Comparison of ENCODE assay signal across 10 mouse cellular contexts in the genomic region with DNA sequence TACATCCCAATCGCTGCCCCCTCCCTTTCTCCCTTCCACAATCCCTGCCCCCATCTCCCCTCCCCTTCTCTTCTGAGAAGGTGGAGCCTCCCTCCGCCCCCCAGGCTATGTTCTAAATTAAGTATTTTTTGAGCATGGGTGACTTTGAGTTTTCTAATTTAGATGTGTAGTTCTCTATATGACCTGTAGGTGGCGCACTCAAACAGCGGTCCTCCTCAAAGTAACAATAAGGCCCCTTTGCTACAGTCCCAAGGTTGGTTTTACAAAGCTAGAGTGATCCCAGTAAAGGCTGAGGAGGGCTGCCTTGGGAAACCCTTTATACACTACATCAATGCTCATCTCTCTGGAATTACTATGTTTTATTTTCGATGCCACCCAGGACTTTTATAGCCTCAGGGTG.
DNase-seq lines count a peak whose midpoint lies in the region; ATAC-seq and TF ChIP-seq lines count a peak whose summit lies in the region.
"Had no signal": no experiment of that assay in that cellular context is flagged by ENCODE, and none has a peak within 500 bp of the region (broad histone marks: within the 10 kb centered on the region; RNA-seq: fewer than 3 reads in every experiment).

No protein-coding gene starts in this region.

- no peaks in the 10 kb centered on the region for H3K9me3 ChIP-seq in midbrain, postnatal 0 days (ENCODE audit: low read length)
- no peaks in the 10 kb centered on the region for H3K9me3 ChIP-seq in midbrain, embryonic 15.5 days
- H3K9me3 ChIP-seq in stomach, postnatal 0 days (ENCODE audit: control insufficient read depth, low read length) = no peaks in the 10 kb centered on the region
- H3K9me3 ChIP-seq in heart, embryonic 10.5 days = no peaks in the 10 kb centered on the region
- H3K9me3 ChIP-seq: liver, embryonic 15.5 days had no signal

- no peak overlapping the region for H3K27ac ChIP-seq in midbrain, postnatal 0 days (ENCODE audit: low read depth, low read length)
- no peak overlapping the region for H3K27ac ChIP-seq in midbrain, embryonic 15.5 days
- H3K27ac ChIP-seq in stomach, postnatal 0 days (replicated peaks) = no peak overlapping the region
- no peak overlapping the region for H3K27ac ChIP-seq in heart, embryonic 10.5 days
- H3K27ac ChIP-seq: liver, embryonic 15.5 days had no signal

- peak; percentile 78 for DNase-seq in heart, adult 11 months
- no peak for DNase-seq in heart, postnatal 36 days
- DNase-seq in midbrain, postnatal 0 days (ENCODE audit: low spot score) = peak; percentile 54
- DNase-seq in embryo, embryonic 11 days = peak; percentile 56
- no peak for DNase-seq in stomach, postnatal 0 days (ENCODE audit: low spot score)
- no peak for DNase-seq in adrenal gland, adult 8-10 months
- DNase-seq in heart, embryonic 10.5 days (ENCODE audit: low spot score) = no peak
- DNase-seq: adrenal gland, postnatal 10 days had no signal

- TF ChIP-seq EP300 in stomach, postnatal 0 days (optimal IDR thresholded peaks at IDR 0.05) = no peak

- 18% methylated on average over 5 of the region's 5 CpGs for WGBS in midbrain, postnatal 0 days
- WGBS in midbrain, embryonic 15.5 days = 25% methylated on average over 5 of the region's 5 CpGs
- 30% methylated on average over 5 of the region's 5 CpGs for WGBS in stomach, postnatal 0 days
- WGBS in heart, embryonic 10.5 days = 25% methylated on average over 5 of the region's 5 CpGs

- H3K9ac ChIP-seq in midbrain, postnatal 0 days (replicated peaks; ENCODE audit: low read length, poor library complexity, severe bottlenecking) = no peak overlapping the region
- no peak overlapping the region for H3K9ac ChIP-seq in midbrain, embryonic 15.5 days
- no peak overlapping the region for H3K9ac ChIP-seq in stomach, postnatal 0 days (ENCODE audit: low read length)
- H3K9ac ChIP-seq: liver, embryonic 15.5 days had no signal

- H3K4me3 ChIP-seq in midbrain, postnatal 0 days (ENCODE audit: low read depth, low read length) = no peak overlapping the region
- no peak overlapping the region for H3K4me3 ChIP-seq in midbrain, embryonic 15.5 days
- no peak overlapping the region for H3K4me3 ChIP-seq in stomach, postnatal 0 days (ENCODE audit: low read depth, low read length)
- no peak overlapping the region for H3K4me3 ChIP-seq in heart, embryonic 10.5 days
- H3K4me3 ChIP-seq: liver, embryonic 15.5 days had no signal

- no peak overlapping the region for H3K4me2 ChIP-seq in midbrain, postnatal 0 days (ENCODE audit: low read depth, low read length, poor library complexity, severe bottlenecking)
- H3K4me2 ChIP-seq in midbrain, embryonic 15.5 days = no peak overlapping the region
- no peak overlapping the region for H3K4me2 ChIP-seq in stomach, postnatal 0 days (replicated peaks; ENCODE audit: low read depth)
- H3K4me2 ChIP-seq: liver, embryonic 15.5 days had no signal

- intact Hi-C loops in heart, postnatal 36 days (cut with DNase I) = loop anchor here (2.0 to 5.0 kb wide), 3 partner anchors 648 to 874 kb away; no protein-coding TSS in a partner anchor

- peak; percentile 84 for TF ChIP-seq CTCF in midbrain, postnatal 0 days (IDR thresholded peaks at IDR 0.05)
- peak; percentile 83 for TF ChIP-seq CTCF in stomach, postnatal 0 days (IDR thresholded peaks at IDR 0.05; ENCODE audit: low read depth)

- ATAC-seq in midbrain, postnatal 0 days (ENCODE audit: low FRiP score) = no peak
- ATAC-seq in midbrain, embryonic 15.5 days (replicated peaks) = no peak
- no peak for ATAC-seq in stomach, postnatal 0 days (ENCODE audit: low FRiP score, low TSS enrichment)

- H3K4me1 ChIP-seq in midbrain, postnatal 0 days (ENCODE audit: insufficient read depth, low read length) = no peaks in the 10 kb centered on the region
- H3K4me1 ChIP-seq in midbrain, embryonic 15.5 days = peaks cover 5% of the 10 kb centered on the region; the same call in 1 of the 2 replicates
- no peaks in the 10 kb centered on the region for H3K4me1 ChIP-seq in stomach, postnatal 0 days (replicated peaks; ENCODE audit: control insufficient read depth, insufficient read depth)
- peaks cover 10% of the 10 kb centered on the region for H3K4me1 ChIP-seq in heart, embryonic 10.5 days
- H3K4me1 ChIP-seq: liver, embryonic 15.5 days had no signal

- no peaks in the 10 kb centered on the region for H3K27me3 ChIP-seq in midbrain, postnatal 0 days (ENCODE audit: insufficient read depth, low read length)
- H3K27me3 ChIP-seq in midbrain, embryonic 15.5 days (replicated peaks) = no peaks in the 10 kb centered on the region
- no peaks in the 10 kb centered on the region for H3K27me3 ChIP-seq in stomach, postnatal 0 days (ENCODE audit: control insufficient read depth, insufficient read depth, low read length)
- 0 out of 2 replicates have a peak, but pooled peaks cover 4% of the 10 kb centered on the region for H3K27me3 ChIP-seq in heart, embryonic 10.5 days (ENCODE audit: insufficient read depth, poor library complexity, severe bottlenecking)
- H3K27me3 ChIP-seq: liver, embryonic 15.5 days had no signal

- H3K36me3 ChIP-seq in midbrain, postnatal 0 days (ENCODE audit: insufficient read depth, low read length) = no peaks in the 10 kb centered on the region
- H3K36me3 ChIP-seq in midbrain, embryonic 15.5 days (replicated peaks) = no peaks in the 10 kb centered on the region
- no peaks in the 10 kb centered on the region for H3K36me3 ChIP-seq in stomach, postnatal 0 days (ENCODE audit: control insufficient read depth, insufficient read depth, low read length)
- H3K36me3 ChIP-seq in heart, embryonic 10.5 days = no peaks in the 10 kb centered on the region
- H3K36me3 ChIP-seq: liver, embryonic 15.5 days had no signal

Comparison
In these comparisons a context has a peak if more than half of its experiments do, and no peak if none do; other contexts are left out.
1. DNase-seq: peak in heart, adult 11 months (single experiment), midbrain, postnatal 0 days (single experiment) and embryo, embryonic 11 days (single experiment); none in heart, postnatal 36 days (0 of 2), stomach, postnatal 0 days (single experiment), adrenal gland, adult 8-10 months (single experiment) and heart, embryonic 10.5 days (single experiment).